Mouse (Mus musculus): ENCODE results near the gene Sall1.
A peak's percentile ranks its signal among the peaks of the same experiment; 100 is the strongest.

Sall1 gene

GRCm38 (mm10) chr8:89038920-89039319 lies 5.0 kb downstream of the Sall1 start:
- DNase-seq (ENCODE audit: low spot score in 2 of 2): no peak

GRCm38 (mm10) chr8:89037536-89038236 lies 6.3 kb downstream of the Sall1 start:
- DNase-seq (ENCODE audit: low spot score in 2 of 2): no peak

- DNase-seq (ENCODE audit: low spot score in 2 of 2): no peak
These were observed 11.6 kb downstream of the Sall1 start for GRCm38 (mm10) chr8:89032412-89032811.

GRCm38 (mm10) chr8:89028156-89028555 lies 15.8 kb downstream of the Sall1 start:
- no peak for DNase-seq (ENCODE audit: low spot score in 2 of 2)

- DNase-seq (ENCODE audit: low spot score in 2 of 2): peak in 1 of 2 experiments; percentile 52
These were observed 17.8 kb downstream of the Sall1 start for GRCm38 (mm10) chr8:89026139-89026520.

GRCm38 (mm10) chr8:89025281-89026138 lies 18.5 kb downstream of the Sall1 start:
- peak in 1 of 2 experiments; percentile 57 for DNase-seq (ENCODE audit: low spot score in 2 of 2)

GRCm38 (mm10) chr8:89024796-89025195 lies 19.2 kb downstream of the Sall1 start:
- no peak for DNase-seq (ENCODE audit: low spot score in 2 of 2)

- no peak for DNase-seq (ENCODE audit: low spot score in 2 of 2)
These were observed 22.8 kb downstream of the Sall1 start for GRCm38 (mm10) chr8:89021139-89021538.

GRCm38 (mm10) chr8:89017891-89018290 lies 26.1 kb downstream of the Sall1 start:
- DNase-seq (ENCODE audit: low spot score in 2 of 2): no peak

- peak in 1 of 2 experiments; percentile 51 for DNase-seq (ENCODE audit: low spot score in 2 of 2)
These were observed 27.4 kb downstream of the Sall1 start for GRCm38 (mm10) chr8:89016465-89017070.

GRCm38 (mm10) chr8:89015539-89015938 lies 28.4 kb downstream of the Sall1 start:
- DNase-seq (ENCODE audit: low spot score in 2 of 2): peak in 1 of 2 experiments; percentile 49

- DNase-seq (ENCODE audit: low spot score in 2 of 2): peak in 1 of 2 experiments; percentile 33
These were observed 31.0 kb downstream of the Sall1 start for GRCm38 (mm10) chr8:89012853-89013534.

GRCm38 (mm10) chr8:89012024-89012712 lies 31.8 kb downstream of the Sall1 start:
- DNase-seq (ENCODE audit: low spot score in 2 of 2): peak in 1 of 2 experiments; percentile 48

GRCm38 (mm10) chr8:89008784-89009183 lies 35.2 kb downstream of the Sall1 start:
- DNase-seq (ENCODE audit: low spot score in 2 of 2): no peak

- no peak for DNase-seq (ENCODE audit: low spot score in 2 of 2)
These were observed 36.8 kb downstream of the Sall1 start for GRCm38 (mm10) chr8:89007114-89007513.

- no peak for DNase-seq (ENCODE audit: low spot score in 2 of 2)
These were observed 37.5 kb downstream of the Sall1 start for GRCm38 (mm10) chr8:89006426-89006825.

- DNase-seq (ENCODE audit: low spot score in 2 of 2): no peak
These were observed 38.2 kb downstream of the Sall1 start for GRCm38 (mm10) chr8:89005797-89006196.

GRCm38 (mm10) chr8:89004041-89004440 lies 39.9 kb downstream of the Sall1 start:
- DNase-seq (ENCODE audit: low spot score in 2 of 2): no peak

GRCm38 (mm10) chr8:89003336-89003896 lies 40.5 kb downstream of the Sall1 start:
- no peak for DNase-seq (ENCODE audit: low spot score in 2 of 2)

GRCm38 (mm10) chr8:89002128-89002527 lies 41.8 kb downstream of the Sall1 start:
- no peak for DNase-seq (ENCODE audit: low spot score in 2 of 2)

- DNase-seq (ENCODE audit: low spot score in 2 of 2): no peak
These were observed 46.7 kb downstream of the Sall1 start for GRCm38 (mm10) chr8:88997276-88997675.
